Mouse (Mus musculus) megakaryocyte, embryonic 14.5 days (primary cell): ENCODE measurements around the gene Kifc3.

ENCODE experiments used
- FLI1 ChIP-seq: IDR thresholded peaks from 2 replicates; pipeline ENCODE4 v1.6.1; 2012; ENCODE audit warnings: low read length, inconsistent platforms, mixed read lengths
- GATA1 ChIP-seq: IDR thresholded peaks from 3 replicates; pipeline ENCODE4 v1.6.1; 2012; ENCODE audit warnings: mixed read lengths, low read length, inconsistent platforms, borderline replicate concordance

- TF ChIP-seq GATA1 (no peak), FLI1 (no peak)
These were observed 39.6 kb upstream of the Kifc3 start for GRCm38 (mm10) chr8:95242099-95242825.
